Mouse (Mus musculus): ENCODE measurements around the gene Cd37.

DNA sequence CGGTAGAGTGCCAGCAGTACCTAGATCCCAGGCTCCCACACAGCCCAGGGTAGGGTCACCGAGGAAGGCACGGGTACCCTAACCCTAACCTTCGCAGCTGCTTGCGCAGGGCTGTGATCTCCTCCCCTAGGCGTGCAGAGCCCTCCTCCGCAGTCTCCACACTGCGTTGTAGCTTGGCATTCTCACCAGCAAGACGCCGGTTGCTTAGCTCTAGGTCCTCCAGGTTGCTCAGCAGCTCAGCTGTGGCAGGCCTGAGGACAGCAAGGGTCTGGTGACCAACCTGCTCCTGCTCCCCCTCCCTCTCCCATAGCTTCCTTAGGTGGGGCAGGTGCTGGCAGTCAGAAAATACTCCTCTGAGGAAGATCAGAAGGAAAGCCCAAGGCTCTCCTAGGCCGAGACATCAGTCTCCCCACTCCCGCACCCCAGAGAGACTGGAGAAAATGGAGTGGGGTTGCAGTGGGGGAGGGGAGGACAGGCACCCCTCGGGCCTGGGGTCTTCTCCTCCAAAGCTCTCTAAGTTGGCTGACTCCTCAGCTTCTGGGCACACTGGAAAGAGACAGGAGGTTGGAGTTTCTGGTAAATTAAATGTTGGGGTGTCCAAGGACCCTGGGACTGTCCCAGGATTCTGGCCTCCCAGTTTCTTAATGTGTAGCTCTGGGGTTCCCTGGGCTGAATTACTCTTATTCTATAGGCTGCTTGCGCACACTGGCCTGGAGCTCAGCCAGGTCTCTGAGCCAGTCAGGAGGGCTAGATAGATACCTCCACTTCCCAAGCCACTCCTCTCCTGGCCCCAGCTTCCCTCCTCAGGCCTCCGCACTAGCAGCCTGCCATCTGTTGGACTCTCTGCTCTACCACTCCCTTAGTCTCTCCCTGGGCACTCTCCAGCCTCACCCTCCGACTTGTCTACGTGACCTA, 44.8 kb downstream of the Cd37 start:
- TF ChIP-seq CTCF (IDR thresholded peaks at IDR 0.05; ENCODE audit: extremely low read depth, insufficient read length, insufficient replicate concordance, low read depth, low read length): no peak
- TF ChIP-seq POLR2A (IDR thresholded peaks at IDR 0.05; ENCODE audit: low read depth, low read length): no peak

Measured in small intestine, adult 2 months (tissue).